Mouse (Mus musculus): Measurements from ENCODE around the gene Dhx40. TPM values are rescaled to one million over a fixed set of nuclear protein-coding genes. Genes with fewer than 3 reads are reported as not detected.

Gene Dhx40
- polyA plus RNA-seq, 1 experiment: 5.4 TPM

GRCm38 (mm10) chr11:86724004-86724403 is 83.5 kb downstream of the Dhx40 start:
- DNase-seq: no peak
- H3K4me1 ChIP-seq (replicated peaks; ENCODE audit: control insufficient read depth, insufficient read depth, low read length): no peaks in the 10 kb centered on the region
- peaks cover 80% of the 10 kb centered on the region for H3K36me3 ChIP-seq (ENCODE audit: control insufficient read depth, insufficient read depth, low read length)

GRCm38 (mm10) chr11:86719390-86719789 is 88.2 kb downstream of the Dhx40 start:
- Histone ChIP-seq H3K27me3 (ENCODE audit: control insufficient read depth, insufficient read depth, low read length) (no peaks in the 10 kb centered on the region), H3K4me3 (ENCODE audit: control insufficient read depth, insufficient read depth, low read length) (no peak overlapping the region), H3K27ac (ENCODE audit: control insufficient read depth, insufficient read depth, low read length) (no peak overlapping the region), H3K4me1 (replicated peaks; ENCODE audit: control insufficient read depth, insufficient read depth, low read length) (no peaks in the 10 kb centered on the region), H3K36me3 (ENCODE audit: control insufficient read depth, insufficient read depth, low read length) (peaks cover 80% of the 10 kb centered on the region)
- DNase-seq: no peak
- WGBS: 34% methylated on average over 8 of the region's 8 CpGs
- TF ChIP-seq CTCF (IDR thresholded peaks at IDR 0.05; ENCODE audit: borderline replicate concordance, control insufficient read depth, extremely low read depth, insufficient read depth, low read length, poor library complexity) (no peak), POLR2A (IDR thresholded peaks at IDR 0.05; ENCODE audit: control insufficient read depth, extremely low read depth, insufficient read depth, low read length, poor library complexity) (no peak)

More at GRCm38 (mm10) chr11:86724004-86724403, 83.5 kb downstream of the Dhx40 start:
- no peak overlapping the region for H3K4me3 ChIP-seq (ENCODE audit: control insufficient read depth, insufficient read depth, low read length)
- H3K27ac ChIP-seq (ENCODE audit: control insufficient read depth, insufficient read depth, low read length): no peak overlapping the region
- H3K27me3 ChIP-seq (ENCODE audit: control insufficient read depth, insufficient read depth, low read length): no peaks in the 10 kb centered on the region
- no peak for TF ChIP-seq CTCF (IDR thresholded peaks at IDR 0.05; ENCODE audit: borderline replicate concordance, control insufficient read depth, extremely low read depth, insufficient read depth, low read length, poor library complexity)
- TF ChIP-seq POLR2A (IDR thresholded peaks at IDR 0.05; ENCODE audit: control insufficient read depth, extremely low read depth, insufficient read depth, low read length, poor library complexity): no peak
- WGBS: 92% methylated on average over 3 of the region's 3 CpGs

Other genes starting within 250 kb of the Dhx40 start
- gene Vmp1, start 123.9 kb downstream of the Dhx40 start, polyA plus RNA-seq (2012; rRNA removed): 33.3 and 36.7 TPM in 2 replicates
- gene Ptrh2, start 123.8 kb downstream of the Dhx40 start, polyA plus RNA-seq (2012; rRNA removed): 4.3 and 5.2 TPM in 2 replicates
- 70.7 and 77.3 TPM in 2 replicates for gene Cltc, start 50.2 kb downstream of the Dhx40 start, polyA plus RNA-seq (2012; rRNA removed)
- gene Ypel2, start 186.0 kb upstream of the Dhx40 start, polyA plus RNA-seq (2012; rRNA removed): 16.0 and 16.2 TPM in 2 replicates

Data from thymus, adult 2 months (tissue).